Mouse (Mus musculus): ENCODE measurements around the gene Gm10382.

- no peak for TF ChIP-seq ZC3H11A (IDR thresholded peaks at IDR 0.05; ENCODE audit: borderline replicate concordance, low read depth, low read length)
- TF ChIP-seq HCFC1 (IDR thresholded peaks at IDR 0.05; ENCODE audit: borderline replicate concordance, insufficient read depth, low read length) = no peak
These were observed 36.3 kb upstream of the Gm10382 start for GRCm38 (mm10) chr5:125352781-125353294.

Data from ES-E14 (cell line).